Mouse (Mus musculus) forebrain, embryonic 14.5 days (tissue): ENCODE measurements at regions not wholly inside any gene's neighbourhood (a gene's known extent, or its start where the extent isn't known, plus 50 kb on each side); places are given as distances from the start of the nearest gene placed in this dataset.

Experiments used
- ATAC-seq: fragments of 200-750 bp; cut with Nextera tagmentation; 2 replicates; pipeline ENCODE4 v1.8.0; 2017; ENCODE audit warnings: mild to moderate bottlenecking, moderate library complexity
- DNase-seq: peaks from one replicate; pipeline ENCODE4 v3.0.0-alpha.2; 2015; ENCODE audit warnings: low spot score
- H3K27ac ChIP-seq: fragments of 300-500 bp; sonication (generic); 2 replicates; pipeline ENCODE4 v1.5.1; 2014; ENCODE audit warnings: low read depth, mild to moderate bottlenecking, control low read depth, low read length, moderate library complexity
- H3K27me3 ChIP-seq: fragments of 300-500 bp; sonication (generic); replicated peaks from 2 replicates; pipeline ENCODE4 v1.6.1; 2014; ENCODE audit warnings: low read length, control low read depth, mixed read lengths; ENCODE audit not compliant: control insufficient read depth, insufficient read depth
- H3K36me3 ChIP-seq: fragments of 300-500 bp; sonication (generic); 2 replicates; pipeline ENCODE4 v1.6.1; 2014; ENCODE audit warnings: low read length, control low read depth; ENCODE audit not compliant: control insufficient read depth, insufficient read depth
- H3K4me1 ChIP-seq: fragments of 300-500 bp; sonication (generic); 2 replicates; pipeline ENCODE4 v1.6.1; 2014; ENCODE audit warnings: antibody characterized with exemption, low read length, control low read depth; ENCODE audit not compliant: control insufficient read depth, insufficient read depth
- H3K4me2 ChIP-seq: fragments of 300-500 bp; sonication (generic); 2 replicates; pipeline ENCODE4 v1.6.1; 2014; ENCODE audit warnings: mild to moderate bottlenecking, control low read depth, low read length
- H3K4me3 ChIP-seq: fragments of 300-500 bp; sonication (generic); 2 replicates; pipeline ENCODE4 v1.5.1; 2014; ENCODE audit warnings: low read depth, low read length, control low read depth
- H3K9ac ChIP-seq: fragments of 300-500 bp; sonication (generic); 2 replicates; pipeline ENCODE4 v1.6.1; 2014; ENCODE audit warnings: mild to moderate bottlenecking, low read length, control low read depth, moderate library complexity
- H3K9me3 ChIP-seq: fragments of 300-500 bp; sonication (generic); replicated peaks from 2 replicates; pipeline ENCODE4 v1.6.1; 2016; ENCODE audit warnings: low read length, control low read depth, mixed read lengths; ENCODE audit not compliant: control insufficient read depth
- WGBS: fragments of 180-500 bp; shearing (Covaris S2); extraction: QIAGEN DNeasy Blood & Tissue Kit; methylation state at CpG from one replicate; pipeline ENCODE4 v1.1.7; 2014; 5-methylcytosine and 5-hydroxymethylcytosine counted together

DNA sequence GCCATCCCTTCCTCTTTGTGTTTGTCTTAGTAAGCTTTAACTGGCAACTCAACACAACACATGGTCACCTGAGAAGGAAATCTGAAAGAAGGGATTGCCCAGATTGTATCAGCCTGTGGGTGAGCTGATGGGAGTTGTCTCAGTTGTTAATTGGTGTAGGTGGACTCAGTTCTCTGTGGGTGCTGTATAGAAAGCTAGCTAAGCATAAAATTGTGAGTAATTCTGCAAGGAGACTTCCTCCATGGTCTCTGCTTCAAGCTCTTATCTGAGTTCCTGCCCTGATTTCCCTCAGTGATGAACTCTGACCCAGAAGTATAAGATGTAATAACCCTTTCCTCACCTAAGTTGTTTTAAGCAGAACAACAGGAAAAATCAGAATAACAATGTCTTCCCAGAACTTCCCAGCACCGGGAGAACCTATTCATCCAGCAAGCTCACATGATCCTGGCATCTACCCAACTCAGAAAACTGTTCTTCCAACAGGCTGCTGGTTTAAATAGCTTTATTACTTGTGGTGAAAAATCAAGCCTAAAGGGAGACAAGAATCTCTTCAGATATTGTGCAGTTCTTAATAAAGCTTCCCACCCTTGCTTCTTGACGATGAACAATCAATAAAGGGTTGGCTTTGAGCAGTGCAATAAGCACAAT, 487.7 kb upstream of the Cdh4 start:
- 46% methylated on average over 2 of the region's 2 CpGs for WGBS
- Histone ChIP-seq H3K9me3 (no peaks in the 10 kb centered on the region), H3K27me3 (no peaks in the 10 kb centered on the region), H3K4me2 (no peak overlapping the region), H3K9ac (no peak overlapping the region), H3K4me1 (peaks cover 4% of the 10 kb centered on the region; the same call in 1 of the 2 replicates), H3K4me3 (no peak overlapping the region), H3K36me3 (no peaks in the 10 kb centered on the region), H3K27ac (no peak overlapping the region)
- ATAC-seq (no peak), DNase-seq (peak; percentile 44)

DNA sequence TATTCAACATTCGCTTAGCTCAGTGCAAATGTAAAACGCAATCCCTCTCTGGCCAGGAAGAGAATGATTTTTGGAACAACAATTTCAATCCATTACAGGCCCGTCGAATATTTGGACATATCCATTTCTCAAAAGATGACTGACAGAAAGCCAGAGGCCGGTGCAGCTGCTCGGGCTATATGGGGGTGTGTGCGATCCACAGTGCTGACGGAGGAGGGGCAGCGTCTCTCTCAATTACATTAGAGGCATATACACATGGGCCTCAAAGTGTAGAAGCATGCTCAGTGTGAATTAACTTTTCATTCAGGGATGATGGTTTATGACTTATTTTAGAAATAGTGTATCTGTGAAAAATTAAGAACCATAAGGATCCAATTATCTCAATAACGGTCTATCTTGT, 483.4 kb upstream of the Cdh4 start:
- no peaks in the 10 kb centered on the region for H3K27me3 ChIP-seq
- no peak overlapping the region for H3K4me2 ChIP-seq
- H3K9ac ChIP-seq = no peak overlapping the region
- WGBS = 71% methylated on average over 10 of the region's 10 CpGs
- no peak overlapping the region for H3K4me3 ChIP-seq
- no peaks in the 10 kb centered on the region for H3K36me3 ChIP-seq
- H3K9me3 ChIP-seq = no peaks in the 10 kb centered on the region
- DNase-seq (no peak), ATAC-seq (no peak)
- no peak overlapping the region for H3K27ac ChIP-seq
- H3K4me1 ChIP-seq = no peaks in the 10 kb centered on the region

DNA sequence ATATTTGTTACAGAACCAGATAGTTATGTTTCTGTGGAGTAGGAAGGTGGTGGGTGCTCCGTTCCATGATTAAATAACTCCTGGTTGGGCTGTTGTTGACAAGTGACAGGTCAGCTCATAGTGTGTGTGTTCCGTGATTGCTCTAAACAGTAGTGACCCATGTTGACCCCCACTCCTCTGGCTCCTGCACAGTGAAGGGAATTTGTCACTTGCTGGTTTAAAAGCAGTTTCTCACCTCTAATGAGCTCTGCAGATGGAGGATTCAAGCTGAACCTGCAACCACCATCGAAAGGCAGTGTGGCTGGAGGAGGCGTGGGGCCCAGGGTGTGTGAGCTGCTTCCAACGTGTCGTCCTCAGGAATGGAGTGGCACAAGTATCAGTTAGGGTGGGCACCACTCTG, 482.6 kb upstream of the Cdh4 start:
- ATAC-seq = no peak
- no peaks in the 10 kb centered on the region for H3K36me3 ChIP-seq
- no peak overlapping the region for H3K9ac ChIP-seq
- WGBS = 78% methylated on average over 6 of the region's 6 CpGs
- no peak overlapping the region for H3K4me3 ChIP-seq
- H3K9me3 ChIP-seq = no peaks in the 10 kb centered on the region
- no peak overlapping the region for H3K4me2 ChIP-seq
- no peak overlapping the region for H3K27ac ChIP-seq
- no peaks in the 10 kb centered on the region for H3K4me1 ChIP-seq
- no peaks in the 10 kb centered on the region for H3K27me3 ChIP-seq
- DNase-seq = no peak

DNA sequence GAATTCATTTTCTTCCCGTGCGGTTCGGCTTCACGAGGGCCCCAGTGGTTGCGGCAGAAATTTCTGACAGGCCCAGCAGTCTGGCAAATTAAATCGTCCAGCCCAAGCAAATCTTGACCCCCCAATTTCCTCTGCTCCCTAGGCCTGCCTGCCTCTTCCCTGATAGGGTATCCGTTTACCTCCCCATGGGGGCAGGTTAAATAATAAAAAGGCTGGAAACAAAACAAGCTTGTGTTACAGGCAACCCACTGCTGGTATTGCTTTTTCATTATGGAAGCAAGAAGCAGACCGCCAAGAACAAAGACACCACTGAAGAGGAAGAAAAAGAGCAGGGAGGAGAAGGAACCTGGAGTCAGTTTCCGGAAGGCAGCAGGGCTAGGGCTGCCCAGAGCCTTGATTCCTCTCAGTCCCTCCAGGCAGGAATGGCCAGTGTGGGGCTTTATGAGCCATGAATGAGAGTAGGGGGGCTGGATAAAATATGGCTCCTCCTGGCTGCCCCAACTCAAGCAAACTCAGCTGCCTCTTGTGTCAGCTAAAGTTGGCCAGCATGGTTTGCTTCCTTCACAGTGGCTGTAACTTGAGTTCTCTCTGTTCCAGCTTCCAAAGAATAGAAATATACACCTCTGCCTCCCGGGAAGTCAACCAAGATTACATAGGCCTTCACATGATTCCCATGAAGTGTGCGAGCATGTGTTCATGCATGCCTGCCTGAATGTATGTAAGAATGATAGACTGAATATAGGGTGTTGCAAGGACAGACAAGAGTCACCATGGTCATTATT, 474.5 kb upstream of the Cdh4 start:
- Histone ChIP-seq H3K4me1 (no peaks in the 10 kb centered on the region), H3K27ac (no peak overlapping the region), H3K36me3 (no peaks in the 10 kb centered on the region), H3K9me3 (no peaks in the 10 kb centered on the region), H3K9ac (no peak overlapping the region), H3K27me3 (no peaks in the 10 kb centered on the region), H3K4me3 (no peak overlapping the region), H3K4me2 (no peak overlapping the region)
- WGBS = 44% methylated on average over 11 of the region's 11 CpGs
- ATAC-seq (no peak), DNase-seq (no peak)

DNA sequence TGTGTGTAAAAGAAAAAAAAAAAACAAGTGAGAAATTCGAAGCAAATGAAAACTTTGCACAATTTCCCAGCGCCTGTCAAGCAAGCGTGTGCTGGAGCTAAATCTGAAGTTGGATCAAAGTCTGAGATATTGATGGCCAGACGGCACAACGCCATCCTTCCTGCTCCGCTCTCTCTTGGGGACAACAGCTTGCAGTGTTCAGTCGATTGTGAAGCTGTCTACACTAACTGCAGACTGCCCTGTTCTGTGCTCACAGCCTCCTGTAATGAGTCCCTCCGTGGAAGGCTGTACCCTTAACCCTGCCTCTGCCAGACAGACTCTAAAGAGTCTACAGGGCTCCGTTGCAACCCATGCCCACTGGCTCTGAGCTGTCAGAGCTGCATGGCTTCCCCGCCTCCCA, 472.5 kb upstream of the Cdh4 start:
- Histone ChIP-seq H3K9ac (no peak overlapping the region), H3K9me3 (no peaks in the 10 kb centered on the region), H3K27ac (no peak overlapping the region), H3K4me2 (no peak overlapping the region), H3K36me3 (no peaks in the 10 kb centered on the region), H3K27me3 (no peaks in the 10 kb centered on the region), H3K4me1 (no peaks in the 10 kb centered on the region), H3K4me3 (no peak overlapping the region)
- ATAC-seq (no peak), DNase-seq (no peak)
- WGBS = 67% methylated on average over 10 of the region's 10 CpGs

DNA sequence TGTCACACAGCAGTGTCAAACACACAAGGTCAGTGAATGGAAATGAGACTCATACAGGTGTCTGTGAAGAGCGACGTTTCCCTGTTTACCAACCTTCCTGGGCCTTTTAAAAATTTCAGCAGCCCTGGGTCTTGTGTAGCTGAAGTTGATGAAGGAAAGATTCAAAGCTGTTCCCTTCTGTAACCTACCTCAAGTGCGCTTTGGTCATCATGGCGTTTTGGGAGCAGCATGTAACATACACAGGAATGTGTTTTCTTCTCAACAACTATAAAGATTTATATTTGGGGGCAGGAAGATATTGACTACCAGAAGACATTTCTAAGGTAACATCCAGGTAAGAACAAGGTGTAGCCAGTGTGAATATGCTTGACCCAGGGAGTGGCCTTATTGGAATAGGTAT, 466.9 kb upstream of the Cdh4 start:
- no peaks in the 10 kb centered on the region for H3K27me3 ChIP-seq
- DNase-seq (no peak), ATAC-seq (no peak)
- no peak overlapping the region for H3K27ac ChIP-seq
- no peak overlapping the region for H3K9ac ChIP-seq
- no peaks in the 10 kb centered on the region for H3K9me3 ChIP-seq
- H3K4me3 ChIP-seq = no peak overlapping the region
- H3K36me3 ChIP-seq = no peaks in the 10 kb centered on the region
- WGBS = 94% methylated on average over 4 of the region's 4 CpGs
- no peak overlapping the region for H3K4me2 ChIP-seq
- H3K4me1 ChIP-seq = peaks cover 4% of the 10 kb centered on the region; the same call in 1 of the 2 replicates

DNA sequence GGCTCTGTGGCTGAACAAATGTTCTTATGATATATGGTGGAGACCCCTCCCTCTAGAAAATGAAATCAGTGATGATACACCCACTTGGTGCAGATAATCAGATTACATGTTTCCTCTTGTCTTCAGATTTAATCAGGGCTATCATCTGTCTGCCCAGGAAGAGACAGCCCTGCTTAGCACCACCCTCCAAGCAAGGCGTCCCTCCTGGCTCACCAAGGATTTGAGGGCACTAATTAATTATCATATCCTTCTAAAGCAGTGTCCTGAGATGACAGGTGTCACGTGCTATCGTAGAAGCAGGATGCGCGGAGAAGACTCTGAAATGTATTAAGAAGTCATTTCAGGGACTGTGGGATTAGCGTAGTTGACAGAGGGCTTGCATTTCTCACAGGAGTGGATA, 466.2 kb upstream of the Cdh4 start:
- 84% methylated on average over 6 of the region's 6 CpGs for WGBS
- Histone ChIP-seq H3K9me3 (no peaks in the 10 kb centered on the region), H3K4me1 (peaks cover 4% of the 10 kb centered on the region; the same call in 1 of the 2 replicates), H3K4me3 (no peak overlapping the region), H3K9ac (no peak overlapping the region), H3K4me2 (no peak overlapping the region), H3K36me3 (no peaks in the 10 kb centered on the region), H3K27ac (no peak overlapping the region), H3K27me3 (no peaks in the 10 kb centered on the region)
- DNase-seq (no peak), ATAC-seq (no peak)

DNA sequence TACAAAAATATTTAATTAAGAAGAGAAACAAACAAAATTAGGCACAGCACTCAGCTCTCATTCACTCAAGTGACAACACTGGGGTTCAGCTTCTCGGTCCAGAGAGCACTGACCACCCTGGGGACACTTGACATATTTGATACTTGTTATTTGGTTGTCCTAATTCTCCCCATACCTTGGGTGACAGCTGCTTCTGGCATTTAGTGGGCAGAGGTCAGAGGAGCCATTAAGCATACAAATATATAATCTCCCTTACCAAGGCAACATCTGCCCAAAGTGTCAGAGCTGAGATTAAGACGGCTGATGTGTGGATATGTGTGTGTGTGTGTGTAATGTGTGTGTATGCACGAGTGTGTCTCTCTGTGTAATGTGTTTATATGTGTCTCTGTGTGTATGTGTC, 465.7 kb upstream of the Cdh4 start:
- Histone ChIP-seq H3K9ac (no peak overlapping the region), H3K4me3 (no peak overlapping the region), H3K27ac (no peak overlapping the region), H3K27me3 (no peaks in the 10 kb centered on the region), H3K36me3 (no peaks in the 10 kb centered on the region), H3K4me1 (peaks cover 4% of the 10 kb centered on the region; the same call in 1 of the 2 replicates), H3K4me2 (no peak overlapping the region), H3K9me3 (no peaks in the 10 kb centered on the region)
- 80% methylated on average over 3 of the region's 3 CpGs for WGBS
- ATAC-seq (no peak), DNase-seq (no peak)

DNA sequence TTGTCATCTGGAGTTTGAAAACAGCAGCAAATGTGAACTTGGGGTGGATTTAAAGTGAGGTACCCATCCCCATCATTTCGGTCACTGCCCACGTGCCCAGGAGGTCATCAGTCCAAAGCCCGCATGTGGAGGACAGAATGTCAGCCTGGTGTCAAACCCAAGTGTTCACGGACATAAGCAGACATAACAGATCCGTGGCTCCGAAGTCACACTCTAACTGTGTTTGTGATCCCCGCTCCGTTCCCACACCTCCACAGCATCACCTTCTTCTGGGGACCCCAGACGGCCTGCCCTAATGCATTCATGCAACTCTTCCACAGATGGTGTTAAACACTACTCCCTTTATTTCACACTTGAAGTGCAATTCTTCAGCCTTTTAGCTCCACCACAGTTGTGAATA, 462.8 kb upstream of the Cdh4 start:
- 75% methylated on average over 9 of the region's 9 CpGs for WGBS
- Histone ChIP-seq H3K4me3 (no peak overlapping the region), H3K4me2 (no peak overlapping the region), H3K9me3 (no peaks in the 10 kb centered on the region), H3K36me3 (no peaks in the 10 kb centered on the region), H3K4me1 (peaks cover 6% of the 10 kb centered on the region; the same call in 1 of the 2 replicates), H3K27ac (no peak overlapping the region; the same call in 1 of the 2 replicates), H3K27me3 (no peaks in the 10 kb centered on the region), H3K9ac (no peak overlapping the region)
- ATAC-seq = no peak
- no peak for DNase-seq
